Mouse (Mus musculus) cerebellum, adult 11 months (tissue): ENCODE results near the gene Cpn2.

ENCODE experiments used
- DNase-seq: peaks from one replicate; pipeline ENCODE4 v3.0.0; 2022

Gene Cpn2

GRCm38 (mm10) chr16:30278406-30278805 lies 11.1 kb upstream of the Cpn2 start:
- no peak for DNase-seq

- no peak for DNase-seq
Measured at GRCm38 (mm10) chr16:30275558-30276340, 8.4 kb upstream of the Cpn2 start.

- DNase-seq, result no peak
Measured at GRCm38 (mm10) chr16:30273065-30273464, 5.8 kb upstream of the Cpn2 start.

GRCm38 (mm10) chr16:30271941-30272595 lies 4.8 kb upstream of the Cpn2 start:
- DNase-seq, result no peak

GRCm38 (mm10) chr16:30271223-30271761 lies 4.0 kb upstream of the Cpn2 start:
- DNase-seq, result no peak

- DNase-seq, result no peak
Measured at GRCm38 (mm10) chr16:30266561-30266960, 738 bp downstream of the Cpn2 start.

GRCm38 (mm10) chr16:30265611-30266010 lies 1.7 kb downstream of the Cpn2 start:
- DNase-seq, result no peak

GRCm38 (mm10) chr16:30263156-30263555 lies 4.1 kb downstream of the Cpn2 start:
- DNase-seq, result no peak

- DNase-seq, result peak; percentile 41
Measured at GRCm38 (mm10) chr16:30262664-30263063, 4.6 kb downstream of the Cpn2 start.

GRCm38 (mm10) chr16:30262157-30262556 lies 5.1 kb downstream of the Cpn2 start:
- DNase-seq, result no peak

- no peak for DNase-seq
Measured at GRCm38 (mm10) chr16:30261341-30261740, 6.0 kb downstream of the Cpn2 start.

- no peak for DNase-seq
Measured at GRCm38 (mm10) chr16:30260012-30260635, 7.2 kb downstream of the Cpn2 start.

- no peak for DNase-seq
Measured at GRCm38 (mm10) chr16:30259444-30259843, 7.9 kb downstream of the Cpn2 start.

GRCm38 (mm10) chr16:30258441-30258840 lies 8.9 kb downstream of the Cpn2 start:
- no peak for DNase-seq

- DNase-seq, result no peak
Measured at GRCm38 (mm10) chr16:30257718-30258117, 9.6 kb downstream of the Cpn2 start.

GRCm38 (mm10) chr16:30255061-30255460 lies 12.2 kb downstream of the Cpn2 start:
- DNase-seq, result no peak

GRCm38 (mm10) chr16:30253900-30254299 lies 13.4 kb downstream of the Cpn2 start:
- no peak for DNase-seq

GRCm38 (mm10) chr16:30253374-30253773 lies 13.9 kb downstream of the Cpn2 start:
- no peak for DNase-seq

GRCm38 (mm10) chr16:30252003-30252418 lies 15.3 kb downstream of the Cpn2 start:
- DNase-seq, result no peak

GRCm38 (mm10) chr16:30244037-30244700 lies 23.1 kb downstream of the Cpn2 start:
- DNase-seq, result no peak

- no peak for DNase-seq
Measured at GRCm38 (mm10) chr16:30241623-30242022, 25.7 kb downstream of the Cpn2 start.

- no peak for DNase-seq
Measured at GRCm38 (mm10) chr16:30238791-30239190, 28.5 kb downstream of the Cpn2 start.

- peak; percentile 73 for DNase-seq
Measured at GRCm38 (mm10) chr16:30236091-30236699, 31.1 kb downstream of the Cpn2 start.
